9 mouse cellular contexts compared by ENCODE assay signal in the genomic region with DNA sequence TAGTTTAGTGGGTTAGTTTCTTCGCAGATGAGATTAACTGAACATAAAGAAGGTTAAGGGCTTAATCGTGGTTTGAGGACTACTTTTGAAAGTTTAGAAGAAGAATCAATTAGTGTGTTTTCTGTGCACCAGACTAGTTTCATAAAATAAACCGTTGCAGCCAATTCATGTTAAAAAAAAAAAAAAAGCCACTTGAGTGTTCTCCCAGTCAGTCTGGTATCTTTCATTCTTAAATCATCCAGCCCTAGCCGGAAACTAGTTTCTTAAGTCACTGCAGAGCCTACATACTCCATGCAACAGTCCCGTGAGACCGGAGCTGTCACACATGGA. TPM values are rescaled to one million over a fixed set of nuclear protein-coding genes. Genes with fewer than 3 reads are reported as not detected.
A peak's percentile ranks its signal among the peaks of the same experiment; 100 is the strongest.
DNase-seq lines count a peak whose midpoint lies in the region; ATAC-seq lines count a peak whose summit lies in the region.
"Had no signal": no experiment of that assay in that cellular context is flagged by ENCODE, and none has a peak within 500 bp of the region (broad histone marks: within the 10 kb centered on the region; RNA-seq: fewer than 3 reads in every experiment).

No protein-coding gene starts in this region.

- WGBS in forebrain, embryonic 11.5 days = 26% methylated on average over 6 of the region's 6 CpGs
- 10% methylated on average over 6 of the region's 6 CpGs for WGBS in liver, embryonic 13.5 days (ENCODE audit: insufficient replicate concordance)

- peak overlapping the region; percentile 84 for H3K9ac ChIP-seq in forebrain, embryonic 11.5 days (ENCODE audit: low read length)
- peak overlapping the region; percentile 100 for H3K9ac ChIP-seq in liver, embryonic 13.5 days

- peak; percentile 70 for DNase-seq in 416B (ENCODE audit: low read depth)
- DNase-seq in forebrain, embryonic 11.5 days (ENCODE audit: low spot score) = no peak
- DNase-seq in liver, embryonic 13.5 days = no peak
- DNase-seq in urinary bladder, postnatal 14 days (ENCODE audit: low spot score) = no peak
- no peak for DNase-seq in adipocyte (ENCODE audit: low spot score)
- DNase-seq in thymus, postnatal 0 days (ENCODE audit: low spot score) = no peak

- no peaks in the 10 kb centered on the region for H3K27me3 ChIP-seq in erythroblast, embryonic 14.5 days (ENCODE audit: control insufficient read depth)
- no peaks in the 10 kb centered on the region for H3K27me3 ChIP-seq in forebrain, embryonic 11.5 days (ENCODE audit: control insufficient read depth, insufficient read depth, low read length)
- no peaks in the 10 kb centered on the region for H3K27me3 ChIP-seq in liver, embryonic 13.5 days

- ATAC-seq in erythroblast, adult 5-6 weeks (replicated peaks; ENCODE audit: low FRiP score, poor library complexity, severe bottlenecking) = no peak
- ATAC-seq in forebrain, embryonic 11.5 days (replicated peaks; ENCODE audit: low FRiP score) = no peak; the same call in 1 of the 2 replicates
- ATAC-seq in liver, embryonic 13.5 days (ENCODE audit: low read depth) = no peak

- H3K36me3 ChIP-seq in erythroblast, embryonic 14.5 days (ENCODE audit: control insufficient read depth) = peaks cover 43% of the 10 kb centered on the region
- no peaks in the 10 kb centered on the region for H3K36me3 ChIP-seq in forebrain, embryonic 11.5 days (ENCODE audit: control insufficient read depth, insufficient read depth, low read length)
- H3K36me3 ChIP-seq in liver, embryonic 13.5 days = peaks cover 25% of the 10 kb centered on the region

- H3K27ac ChIP-seq in forebrain, embryonic 11.5 days (ENCODE audit: low read depth, low read length) = no peak overlapping the region
- H3K27ac ChIP-seq in liver, embryonic 13.5 days = peak overlapping the region; percentile 99

- H3K4me1 ChIP-seq in erythroblast, embryonic 14.5 days (ENCODE audit: control insufficient read depth) = peaks cover 61% of the 10 kb centered on the region
- H3K4me1 ChIP-seq in forebrain, embryonic 11.5 days (replicated peaks; ENCODE audit: control insufficient read depth, insufficient read depth, low read length) = no peaks in the 10 kb centered on the region
- H3K4me1 ChIP-seq in liver, embryonic 13.5 days (replicated peaks) = peaks cover 59% of the 10 kb centered on the region

- peaks cover 2% of the 10 kb centered on the region for H3K9me3 ChIP-seq in erythroblast, embryonic 14.5 days (ENCODE audit: control insufficient read depth, low read length)
- no peaks in the 10 kb centered on the region for H3K9me3 ChIP-seq in forebrain, embryonic 11.5 days (ENCODE audit: control insufficient read depth, low read length)
- H3K9me3 ChIP-seq in liver, embryonic 13.5 days (replicated peaks) = no peaks in the 10 kb centered on the region

- peak overlapping the region; percentile 100 for H3K4me3 ChIP-seq in erythroblast, embryonic 14.5 days (replicated peaks)
- peak overlapping the region; percentile 79 for H3K4me3 ChIP-seq in forebrain, embryonic 11.5 days (ENCODE audit: low read depth, low read length)
- peak overlapping the region; percentile 99 for H3K4me3 ChIP-seq in liver, embryonic 13.5 days (replicated peaks)

- H3K4me2 ChIP-seq in forebrain, embryonic 11.5 days (ENCODE audit: low read depth, low read length, severe bottlenecking) = peak overlapping the region; percentile 84
- peak overlapping the region; percentile 96 for H3K4me2 ChIP-seq in liver, embryonic 13.5 days

RNA-seq across cellular contexts. Expression of gene Fbxo9, which starts 1.3 kb away (rescaled TPM):
- 20.3 and 21.9 TPM in 2 replicates for polyA plus RNA-seq in erythroblast, embryonic 14.5 days (2012)
- 517 and 623 TPM in 2 replicates for total RNA-seq in erythroblast, adult 5-6 weeks (2015; ENCODE audit: low replicate concordance)
- total RNA-seq in erythroblast, adult 5-6 weeks (2017; ENCODE audit: low replicate concordance) = 741 and 893 TPM in 2 replicates
- 29.8 and 30.8 TPM in 2 replicates for polyA plus RNA-seq in forebrain, embryonic 11.5 days (2014; fragmentation: Nextera tagmentation; extraction: Ambion mirVana)
- 68.7 and 72.5 TPM in 2 replicates for polyA plus RNA-seq in liver, embryonic 13.5 days (2015; fragmentation: Nextera tagmentation; extraction: Ambion mirVana)
- polyA plus RNA-seq in thymus, postnatal 0 days (2015; fragmentation: Nextera tagmentation; extraction: Ambion mirVana) = 53.8 and 60.6 TPM in 2 replicates

RNA-seq across cellular contexts. Expression of gene Ick, which starts 1.4 kb away (rescaled TPM):
- polyA plus RNA-seq in erythroblast, embryonic 14.5 days (2012) = 0.35 and 0.62 TPM in 2 replicates
- 5.4 and 13.8 TPM in 2 replicates for total RNA-seq in erythroblast, adult 5-6 weeks (2015; ENCODE audit: low replicate concordance)
- total RNA-seq in erythroblast, adult 5-6 weeks (2017; ENCODE audit: low replicate concordance) = 9.5 and 14.8 TPM in 2 replicates
- 33.9 and 35.0 TPM in 2 replicates for polyA plus RNA-seq in forebrain, embryonic 11.5 days (2014; fragmentation: Nextera tagmentation; extraction: Ambion mirVana)
- polyA plus RNA-seq in liver, embryonic 13.5 days (2015; fragmentation: Nextera tagmentation; extraction: Ambion mirVana) = 4.7 and 6.7 TPM in 2 replicates
- polyA plus RNA-seq in thymus, postnatal 0 days (2015; fragmentation: Nextera tagmentation; extraction: Ambion mirVana) = 14.7 and 14.9 TPM in 2 replicates

RNA-seq across cellular contexts. Expression of gene Gcm1, which starts 55.8 kb away (rescaled TPM):
- polyA plus RNA-seq in erythroblast, embryonic 14.5 days (2012) = not detected in 2 replicates
- total RNA-seq in erythroblast, adult 5-6 weeks (2015; ENCODE audit: low replicate concordance) = not detected in 2 replicates
- not detected in 2 replicates for total RNA-seq in erythroblast, adult 5-6 weeks (2017; ENCODE audit: low replicate concordance)
- not detected in 2 replicates for polyA plus RNA-seq in forebrain, embryonic 11.5 days (2014; fragmentation: Nextera tagmentation; extraction: Ambion mirVana)
- polyA plus RNA-seq in liver, embryonic 13.5 days (2015; fragmentation: Nextera tagmentation; extraction: Ambion mirVana) = not detected in 2 replicates
- polyA plus RNA-seq in thymus, postnatal 0 days (2015; fragmentation: Nextera tagmentation; extraction: Ambion mirVana) = 0.13 and 0.25 TPM in 2 replicates
- polyA plus RNA-seq: gonadal fat pad, adult 2 months had no signal
